Mouse (Mus musculus): ENCODE results near the gene Pex6. TPM values are rescaled to one million over a fixed set of nuclear protein-coding genes. Genes with fewer than 3 reads are reported as not detected.

Gene Pex6
- polyA plus RNA-seq, 1 experiment from 2014 or later, result 22.6 TPM

GRCm38 (mm10) chr17:46681466-46682118 is 29.7 kb upstream of the Pex6 start:
- peak overlapping the region; percentile 54; the same call in 1 of the 2 replicates for H3K27ac ChIP-seq
- H3K27me3 ChIP-seq (replicated peaks), result no peaks in the 10 kb centered on the region
- peak overlapping the region; percentile 89 for H3K4me3 ChIP-seq (replicated peaks)
- H3K9ac ChIP-seq, result peak overlapping the region; percentile 58
- H3K9me3 ChIP-seq, result no peaks in the 10 kb centered on the region
- no peak for ATAC-seq
- peaks cover 46% of the 10 kb centered on the region for H3K36me3 ChIP-seq
- H3K4me1 ChIP-seq (replicated peaks), result peaks cover 23% of the 10 kb centered on the region
- H3K4me2 ChIP-seq (replicated peaks), result peak overlapping the region; percentile 92
- 23% methylated on average over 12 of the region's 12 CpGs for WGBS

- H3K9me3 ChIP-seq, result no peaks in the 10 kb centered on the region
- H3K27me3 ChIP-seq (replicated peaks), result no peaks in the 10 kb centered on the region
- H3K4me3 ChIP-seq (replicated peaks), result no peak overlapping the region
- peaks cover 48% of the 10 kb centered on the region for H3K36me3 ChIP-seq
- H3K9ac ChIP-seq, result no peak overlapping the region
- H3K27ac ChIP-seq, result no peak overlapping the region
- no peak overlapping the region for H3K4me2 ChIP-seq (replicated peaks)
- no peak for ATAC-seq
- peaks cover 23% of the 10 kb centered on the region for H3K4me1 ChIP-seq (replicated peaks)
- 80% methylated on average over 16 of the region's 16 CpGs for WGBS
Measured at GRCm38 (mm10) chr17:46682654-46683389, 28.4 kb upstream of the Pex6 start.

- WGBS, result 89% methylated on average over 6 of the region's 6 CpGs
- H3K36me3 ChIP-seq, result peaks cover 46% of the 10 kb centered on the region
Measured at GRCm38 (mm10) chr17:46685913-46686312, 25.4 kb upstream of the Pex6 start.

GRCm38 (mm10) chr17:46690665-46691064 is 20.6 kb upstream of the Pex6 start:
- no peak overlapping the region for H3K4me3 ChIP-seq (replicated peaks)
- H3K27ac ChIP-seq, result no peak overlapping the region
- no peak for ATAC-seq
- no peak overlapping the region for H3K9ac ChIP-seq
- peaks cover 20% of the 10 kb centered on the region for H3K36me3 ChIP-seq
- 90% methylated on average over 12 of the region's 12 CpGs for WGBS
- no peak overlapping the region for H3K4me2 ChIP-seq (replicated peaks)
- H3K4me1 ChIP-seq (replicated peaks), result no peaks in the 10 kb centered on the region
- no peaks in the 10 kb centered on the region for H3K9me3 ChIP-seq
- H3K27me3 ChIP-seq (replicated peaks), result no peaks in the 10 kb centered on the region

More at GRCm38 (mm10) chr17:46685913-46686312, 25.4 kb upstream of the Pex6 start:
- Histone ChIP-seq H3K27me3 (replicated peaks) (no peaks in the 10 kb centered on the region), H3K9ac (no peak overlapping the region), H3K4me2 (replicated peaks) (no peak overlapping the region), H3K4me3 (replicated peaks) (no peak overlapping the region), H3K4me1 (replicated peaks) (peaks cover 9% of the 10 kb centered on the region), H3K27ac (no peak overlapping the region), H3K9me3 (no peaks in the 10 kb centered on the region)
- no peak for ATAC-seq

GRCm38 (mm10) chr17:46691390-46691789 is 19.9 kb upstream of the Pex6 start:
- Histone ChIP-seq H3K4me2 (replicated peaks) (no peak overlapping the region), H3K4me1 (replicated peaks) (no peaks in the 10 kb centered on the region), H3K9ac (no peak overlapping the region), H3K27me3 (replicated peaks) (no peaks in the 10 kb centered on the region), H3K4me3 (replicated peaks) (no peak overlapping the region), H3K27ac (no peak overlapping the region), H3K36me3 (peaks cover 14% of the 10 kb centered on the region), H3K9me3 (no peaks in the 10 kb centered on the region)
- ATAC-seq, result no peak
- WGBS, result 74% methylated on average over 2 of the region's 2 CpGs

- Histone ChIP-seq H3K27me3 (replicated peaks) (no peaks in the 10 kb centered on the region), H3K4me3 (replicated peaks) (no peak overlapping the region), H3K27ac (no peak overlapping the region), H3K4me1 (replicated peaks) (0 out of 2 replicates have a peak, but pooled peaks cover 2% of the 10 kb centered on the region), H3K9me3 (no peaks in the 10 kb centered on the region), H3K36me3 (peaks cover 3% of the 10 kb centered on the region; the same call in 1 of the 2 replicates), H3K4me2 (replicated peaks) (no peak overlapping the region), H3K9ac (no peak overlapping the region)
- 85% methylated on average over 1 of the region's 1 CpGs for WGBS
- ATAC-seq, result no peak
Measured at GRCm38 (mm10) chr17:46694517-46695063, 16.7 kb upstream of the Pex6 start.

GRCm38 (mm10) chr17:46698515-46698914 is 12.7 kb upstream of the Pex6 start:
- no peak overlapping the region for H3K9ac ChIP-seq
- WGBS, result 84% methylated on average over 6 of the region's 6 CpGs
- no peak for ATAC-seq
- peaks cover 5% of the 10 kb centered on the region; the same call in 1 of the 2 replicates for H3K36me3 ChIP-seq
- no peaks in the 10 kb centered on the region for H3K9me3 ChIP-seq
- no peaks in the 10 kb centered on the region for H3K27me3 ChIP-seq (replicated peaks)
- no peak overlapping the region for H3K27ac ChIP-seq
- H3K4me2 ChIP-seq (replicated peaks), result no peak overlapping the region
- H3K4me3 ChIP-seq (replicated peaks), result no peak overlapping the region
- peaks cover 29% of the 10 kb centered on the region for H3K4me1 ChIP-seq (replicated peaks)

GRCm38 (mm10) chr17:46699245-46699644 is 12.0 kb upstream of the Pex6 start:
- Histone ChIP-seq H3K4me3 (replicated peaks) (no peak overlapping the region), H3K27me3 (replicated peaks) (no peaks in the 10 kb centered on the region), H3K36me3 (peaks cover 5% of the 10 kb centered on the region; the same call in 1 of the 2 replicates), H3K4me2 (replicated peaks) (no peak overlapping the region), H3K9me3 (no peaks in the 10 kb centered on the region), H3K27ac (no peak overlapping the region), H3K4me1 (replicated peaks) (peaks cover 34% of the 10 kb centered on the region), H3K9ac (no peak overlapping the region)
- WGBS, result 43% methylated on average over 5 of the region's 5 CpGs
- peak; percentile 58; the same call in 1 of the 2 replicates for ATAC-seq

GRCm38 (mm10) chr17:46699912-46700311 is 11.4 kb upstream of the Pex6 start:
- ATAC-seq, result no peak
- Histone ChIP-seq H3K4me1 (replicated peaks) (peaks cover 34% of the 10 kb centered on the region), H3K9me3 (no peaks in the 10 kb centered on the region), H3K4me3 (replicated peaks) (no peak overlapping the region), H3K27me3 (replicated peaks) (no peaks in the 10 kb centered on the region), H3K36me3 (peaks cover 5% of the 10 kb centered on the region; the same call in 1 of the 2 replicates), H3K27ac (no peak overlapping the region), H3K9ac (no peak overlapping the region), H3K4me2 (replicated peaks) (no peak overlapping the region)
- 80% methylated on average over 3 of the region's 3 CpGs for WGBS

GRCm38 (mm10) chr17:46701489-46701888 is 9.8 kb upstream of the Pex6 start:
- Histone ChIP-seq H3K27ac (0 out of 2 replicates have a peak overlapping the region, but pooled peaks have one; percentile 40), H3K4me1 (replicated peaks) (peaks cover 34% of the 10 kb centered on the region), H3K9me3 (no peaks in the 10 kb centered on the region), H3K9ac (0 out of 2 replicates have a peak overlapping the region, but pooled peaks have one; percentile 17), H3K4me2 (replicated peaks) (peak overlapping the region; percentile 24; the same call in 1 of the 2 replicates), H3K27me3 (replicated peaks) (no peaks in the 10 kb centered on the region), H3K36me3 (peaks cover 5% of the 10 kb centered on the region; the same call in 1 of the 2 replicates), H3K4me3 (replicated peaks) (no peak overlapping the region)
- no peak for ATAC-seq
- 71% methylated on average over 12 of the region's 12 CpGs for WGBS

- H3K36me3 ChIP-seq, result peaks cover 5% of the 10 kb centered on the region; the same call in 1 of the 2 replicates
- H3K9me3 ChIP-seq, result no peaks in the 10 kb centered on the region
- H3K4me1 ChIP-seq (replicated peaks), result peaks cover 34% of the 10 kb centered on the region
- no peak overlapping the region for H3K9ac ChIP-seq
- no peak overlapping the region for H3K27ac ChIP-seq
- H3K4me2 ChIP-seq (replicated peaks), result 0 out of 2 replicates have a peak overlapping the region, but pooled peaks have one; percentile 72
- WGBS, result 84% methylated on average over 12 of the region's 12 CpGs
- no peak overlapping the region for H3K4me3 ChIP-seq (replicated peaks)
- no peak for ATAC-seq
- H3K27me3 ChIP-seq (replicated peaks), result no peaks in the 10 kb centered on the region
Measured at GRCm38 (mm10) chr17:46702100-46702499, 9.2 kb upstream of the Pex6 start.

GRCm38 (mm10) chr17:46702506-46702905 is 8.8 kb upstream of the Pex6 start:
- 0 out of 2 replicates have a peak overlapping the region, but pooled peaks have one; percentile 87 for H3K9ac ChIP-seq
- H3K4me1 ChIP-seq (replicated peaks), result peaks cover 34% of the 10 kb centered on the region
- 89% methylated on average over 5 of the region's 5 CpGs for WGBS
- ATAC-seq, result no peak
- H3K9me3 ChIP-seq, result no peaks in the 10 kb centered on the region
- peaks cover 5% of the 10 kb centered on the region; the same call in 1 of the 2 replicates for H3K36me3 ChIP-seq
- H3K27me3 ChIP-seq (replicated peaks), result no peaks in the 10 kb centered on the region
- H3K4me2 ChIP-seq (replicated peaks), result peak overlapping the region; percentile 72
- no peak overlapping the region for H3K27ac ChIP-seq
- peak overlapping the region; percentile 90; the same call in 1 of the 2 replicates for H3K4me3 ChIP-seq (replicated peaks)

All from intestine, embryonic 15.5 days (tissue).